Mouse (Mus musculus): ENCODE results near the gene Phgr1.

Gene Phgr1

DNA sequence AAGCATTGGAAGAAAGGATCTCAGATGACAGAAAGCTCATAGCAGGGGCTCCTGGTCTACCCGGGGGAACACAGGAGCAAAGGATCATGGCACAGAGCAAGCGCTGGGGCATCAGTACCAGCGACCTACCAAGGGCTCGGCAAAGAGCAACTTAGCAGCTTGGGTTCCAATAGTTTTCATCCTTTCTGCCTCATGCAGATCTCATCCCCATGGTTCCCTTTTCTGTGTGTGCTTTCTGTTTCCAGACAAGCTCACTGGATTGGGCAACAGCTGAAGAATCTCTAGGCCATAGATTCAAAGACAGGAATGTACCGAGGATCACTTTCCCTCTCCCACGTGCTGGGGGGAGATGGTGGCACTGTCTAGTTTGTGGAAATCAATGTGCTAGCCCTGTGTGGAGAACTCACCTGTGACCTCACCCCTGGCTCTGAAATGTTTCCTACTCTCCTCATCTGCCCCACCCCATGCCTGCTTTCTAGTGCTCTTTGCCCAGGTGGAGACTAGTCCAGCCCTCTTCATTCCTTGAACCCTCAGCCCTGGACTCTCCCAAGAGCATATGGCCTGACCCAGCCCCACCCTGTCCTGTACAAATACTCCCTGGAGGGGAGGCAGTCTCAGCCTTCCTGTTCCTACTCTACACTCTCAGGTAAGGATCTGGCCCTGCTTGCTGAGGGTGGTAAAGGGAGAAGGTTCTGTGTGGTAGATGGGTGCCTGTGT is at the start of gene Phgr1:
Phgr1 (plus strand) TSS at position 612 of the 717 bp plus-strand sequence.
- no peak for DNase-seq

DNA sequence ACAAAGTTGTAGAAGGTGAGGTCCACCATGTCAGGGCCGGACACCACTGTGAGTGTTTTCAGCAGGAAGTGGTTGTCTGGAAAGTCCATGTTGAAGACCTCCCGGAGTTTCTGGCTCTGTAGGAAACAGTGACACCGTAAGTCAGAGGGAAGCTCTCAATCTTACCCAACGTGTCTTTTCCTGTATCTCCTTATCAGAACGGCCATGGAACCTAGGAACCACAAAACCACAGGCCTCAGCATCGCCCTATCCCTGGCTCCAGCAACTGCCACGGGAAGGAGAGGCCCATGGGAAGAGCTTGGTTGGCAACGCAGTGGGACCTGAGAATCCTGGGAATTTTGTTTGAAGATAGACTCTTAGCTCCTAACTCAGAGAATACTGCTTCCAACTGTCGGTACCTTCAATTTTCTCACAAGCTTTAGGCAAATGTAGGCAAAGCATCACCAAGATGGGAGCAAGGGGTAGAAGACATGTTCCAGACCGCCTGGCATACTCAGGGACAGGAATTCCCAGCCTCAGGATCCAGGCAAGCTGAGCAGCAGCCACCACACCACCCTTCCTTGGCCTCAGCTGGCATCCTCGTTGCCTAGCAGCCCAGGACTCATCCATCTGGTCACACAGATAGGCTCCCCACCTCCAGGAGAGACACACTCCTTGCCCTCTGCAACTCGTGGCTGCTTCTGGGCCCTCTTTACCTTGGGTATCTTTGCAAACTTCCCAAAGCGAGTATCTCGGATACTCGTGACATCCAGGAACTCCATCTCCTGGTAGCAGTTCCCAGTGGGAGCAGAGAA is 48.7 kb upstream of the Phgr1 start:
- DNase-seq: no peak

DNA sequence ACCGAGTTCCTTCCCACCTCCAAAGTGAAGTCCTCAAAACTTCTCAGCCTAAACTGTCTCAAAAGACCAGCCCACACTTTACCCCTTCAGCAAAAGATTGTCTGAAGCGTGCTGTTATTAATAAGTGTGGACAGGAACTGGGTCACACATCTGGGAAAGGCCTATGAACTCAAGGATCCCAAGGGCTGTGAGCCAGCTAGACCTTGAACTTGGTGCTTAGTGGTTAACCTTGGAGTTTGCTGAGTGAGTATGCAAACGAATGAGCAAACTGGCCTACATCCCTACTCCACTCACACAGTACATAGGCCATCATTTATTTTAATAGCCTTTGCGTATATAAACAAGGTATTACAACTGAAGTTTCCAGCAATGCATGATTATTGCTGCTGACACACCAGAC is 47.1 kb upstream of the Phgr1 start:
- no peak for DNase-seq

DNA sequence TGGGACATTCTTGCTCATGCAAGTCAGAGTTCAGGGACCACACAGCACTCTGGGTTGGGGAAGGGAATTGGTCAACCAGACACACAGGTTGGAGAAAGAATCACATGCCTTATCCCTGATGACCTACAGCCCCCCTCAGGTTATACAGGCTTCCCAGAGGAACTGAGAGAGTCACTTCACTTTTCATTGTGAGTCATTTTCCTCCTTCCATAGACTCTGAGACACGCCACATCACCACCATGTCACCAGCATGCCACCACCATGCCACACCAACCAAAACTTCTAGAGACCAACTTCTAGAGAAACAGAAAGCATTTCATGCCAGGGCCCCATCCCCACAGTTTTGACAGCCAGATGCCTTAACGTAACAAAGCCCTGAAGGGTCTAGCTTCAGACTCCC is 45.7 kb upstream of the Phgr1 start:
- DNase-seq: no peak

DNA sequence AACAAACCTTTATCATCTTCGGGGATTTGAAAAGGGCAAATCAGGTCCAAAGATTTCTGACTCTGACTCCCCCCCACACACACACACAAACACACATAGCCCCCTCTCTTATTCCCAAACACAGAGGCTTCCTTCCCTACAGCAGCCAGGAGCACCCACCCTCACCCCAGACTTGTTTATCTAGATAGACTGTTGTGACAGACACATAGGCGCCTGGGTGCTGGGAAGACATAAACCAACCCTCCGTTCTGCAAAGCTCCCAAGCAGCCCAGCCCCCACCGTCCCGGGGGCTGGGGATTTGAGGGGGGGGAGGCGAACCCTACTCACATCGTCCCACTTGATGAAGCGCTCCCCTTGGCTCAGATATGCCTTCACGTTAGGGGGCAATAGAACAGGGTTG is 44.7 kb upstream of the Phgr1 start:
- DNase-seq: no peak

DNA sequence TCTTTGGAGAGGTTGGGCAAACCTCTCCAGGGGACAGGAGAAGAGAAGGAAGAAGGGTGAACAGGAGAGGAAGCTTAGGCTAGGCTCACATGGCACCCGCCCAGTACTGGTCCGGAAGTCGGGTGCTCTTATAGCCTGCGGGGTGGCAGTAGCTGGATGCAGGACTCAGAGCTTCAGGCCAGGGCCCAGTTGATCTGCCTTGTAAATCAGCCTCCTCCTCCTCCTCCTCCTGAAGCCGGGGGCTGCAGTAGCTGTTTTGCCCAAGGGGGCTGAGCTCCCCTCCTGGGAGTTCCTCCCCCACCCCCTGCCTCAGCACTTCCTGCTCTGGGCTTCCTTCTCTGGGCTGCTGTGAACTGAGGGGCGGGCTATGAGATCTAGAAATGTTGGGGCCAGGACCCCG is 44.2 kb upstream of the Phgr1 start, which contains the start of gene Plcb2:
Plcb2 (minus strand) TSS at position 102 of the 400 bp plus-strand sequence.
- DNase-seq: no peak

DNA sequence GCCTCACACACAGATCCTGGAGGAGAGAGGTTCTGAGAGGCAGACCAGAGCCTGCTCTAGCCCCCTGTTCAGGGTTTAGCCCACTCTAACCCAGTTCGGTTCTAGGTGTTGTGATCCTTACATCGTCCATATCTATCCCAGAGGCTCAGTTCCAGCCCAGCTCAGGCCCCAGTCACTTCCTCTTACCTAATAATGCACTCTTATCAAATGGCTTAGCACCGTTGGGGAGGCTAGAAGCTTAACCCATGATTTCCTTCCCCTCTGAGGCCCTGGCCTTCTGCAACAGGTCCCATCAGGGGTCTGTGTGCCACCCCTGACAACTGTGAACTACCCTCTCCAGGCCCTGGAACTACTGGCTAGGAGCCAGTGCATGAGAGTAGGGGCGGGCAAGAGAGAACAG is 43.4 kb upstream of the Phgr1 start:
- no peak for DNase-seq

DNA sequence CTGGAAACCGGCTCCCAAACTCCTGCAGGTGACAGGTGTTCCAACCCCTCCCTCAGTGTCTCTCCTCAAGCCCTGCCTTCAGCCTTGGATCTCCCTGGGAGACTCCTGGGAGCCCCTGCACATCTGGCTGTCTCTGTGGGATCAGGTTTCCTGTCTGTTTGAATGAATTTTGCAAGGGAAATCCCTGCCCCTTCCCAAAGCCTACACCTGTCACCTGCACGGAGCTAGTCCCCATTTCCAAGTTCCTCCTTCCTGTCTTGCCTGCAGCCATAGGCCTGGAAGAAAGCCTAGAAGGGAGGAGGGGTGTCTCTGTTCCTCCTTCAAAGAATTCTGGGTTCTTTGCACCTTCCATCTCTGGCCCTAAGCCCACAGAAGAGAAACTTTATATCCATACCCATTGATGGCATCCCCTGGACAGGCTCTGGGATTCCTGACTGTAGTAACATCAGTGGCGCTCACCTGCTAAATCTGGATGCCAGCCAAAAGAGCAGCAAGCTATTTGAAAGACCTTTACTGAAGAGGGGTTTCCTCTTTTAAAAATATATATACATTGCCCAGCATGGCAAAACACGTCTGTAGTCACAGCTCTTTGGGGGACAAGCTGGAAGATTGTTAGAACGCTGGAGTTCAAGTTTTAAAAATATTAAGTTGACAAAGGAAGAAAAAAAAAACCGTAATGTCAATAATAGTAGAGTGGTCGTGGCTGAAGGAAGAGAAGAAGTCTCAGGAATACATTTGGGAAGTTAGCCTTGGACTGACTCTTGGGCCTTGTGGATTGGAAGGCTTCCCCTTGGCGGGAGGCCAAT is 42.5 kb upstream of the Phgr1 start:
- DNase-seq: no peak

DNA sequence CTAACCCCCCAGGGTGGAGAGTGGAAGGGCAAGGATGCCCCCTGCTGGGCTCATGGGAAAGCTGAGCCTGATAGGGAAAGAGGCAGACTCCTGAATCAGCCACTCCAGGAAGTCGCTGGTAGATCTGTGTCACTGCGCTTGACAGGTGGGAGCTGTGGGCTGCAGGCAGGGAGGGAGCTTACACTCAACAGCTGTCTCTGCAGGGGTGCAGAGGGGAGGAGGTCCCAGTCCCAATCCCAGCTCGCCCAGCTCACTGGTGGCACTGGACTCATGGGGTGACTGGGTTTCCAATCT is 42.0 kb upstream of the Phgr1 start:
- DNase-seq: no peak

DNA sequence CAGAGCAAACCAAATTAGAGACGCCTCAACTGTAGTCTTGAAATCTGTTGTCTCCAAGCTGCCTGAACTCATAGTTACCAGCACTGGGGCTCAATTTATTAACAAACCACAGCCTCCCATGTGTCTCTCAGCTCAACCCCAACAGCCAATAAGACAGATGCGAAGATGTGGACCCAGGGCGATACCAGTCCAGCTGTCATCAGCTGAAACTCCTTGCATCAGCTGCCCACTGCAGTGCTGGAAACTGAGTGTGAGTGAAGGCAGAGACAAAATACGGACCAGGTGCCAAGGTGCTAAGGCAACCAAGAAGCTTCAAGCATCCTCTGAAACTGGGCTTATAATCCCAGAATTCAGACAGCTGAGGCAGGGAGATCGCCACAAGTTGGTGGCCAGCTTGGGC is 40.6 kb upstream of the Phgr1 start:
- no peak for DNase-seq

DNA sequence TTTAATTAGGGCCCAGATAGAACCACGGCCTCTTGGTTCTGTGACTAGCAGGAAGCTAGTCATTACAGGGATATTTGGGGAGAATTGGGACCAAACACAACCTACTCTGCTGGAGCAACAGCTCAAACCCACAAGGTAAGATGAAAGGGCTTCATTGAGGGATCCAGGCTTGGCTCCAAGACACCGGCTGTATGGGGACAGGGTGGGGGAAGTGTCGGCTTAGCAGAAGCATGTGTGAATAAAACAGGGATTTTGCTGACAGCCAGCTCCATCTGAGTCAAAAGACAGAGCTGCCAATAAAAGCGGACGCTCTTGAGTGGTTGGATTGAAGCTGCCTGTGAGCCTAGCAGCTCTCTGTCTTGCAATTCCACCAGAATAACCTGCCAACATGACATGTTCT is 39.2 kb upstream of the Phgr1 start:
- DNase-seq: no peak

DNA sequence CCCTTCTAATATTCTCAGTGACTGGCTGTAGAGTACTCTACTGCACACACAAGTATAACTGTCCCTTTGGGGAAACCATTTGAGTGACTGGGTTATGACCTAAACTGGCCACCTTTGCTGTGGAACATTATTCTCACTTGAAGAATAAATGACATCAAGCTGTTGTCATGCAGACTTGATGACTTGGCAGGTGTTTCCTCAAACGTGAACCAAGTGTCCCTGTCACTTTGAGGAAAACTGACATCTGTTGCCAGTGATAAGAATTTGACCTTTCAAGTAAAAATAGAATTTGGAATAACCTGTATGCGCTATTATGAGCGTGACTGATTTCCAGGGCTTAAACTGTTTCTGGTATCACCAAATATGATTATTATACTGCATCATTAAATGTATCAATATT is 32.2 kb upstream of the Phgr1 start:
- DNase-seq: no peak

DNA sequence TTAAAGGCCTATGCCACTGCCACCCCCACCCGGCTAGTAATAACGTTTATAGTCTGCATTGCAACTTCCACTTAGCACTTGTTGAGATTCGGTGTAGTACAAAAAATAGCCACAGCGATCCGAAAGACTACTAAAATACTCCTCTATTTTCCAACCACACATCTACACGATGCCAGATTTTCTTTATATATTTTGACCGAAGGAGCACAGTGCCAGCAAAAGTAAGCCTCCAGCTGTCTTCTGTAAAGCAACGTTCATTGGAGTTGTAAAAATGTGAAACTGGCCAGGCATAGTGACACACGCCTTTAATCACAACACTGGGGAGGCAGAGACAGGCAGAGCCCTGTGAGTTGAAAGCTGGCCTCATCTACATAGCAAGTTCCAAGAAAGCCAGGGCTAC is 31.4 kb upstream of the Phgr1 start:
- no peak for DNase-seq

DNA sequence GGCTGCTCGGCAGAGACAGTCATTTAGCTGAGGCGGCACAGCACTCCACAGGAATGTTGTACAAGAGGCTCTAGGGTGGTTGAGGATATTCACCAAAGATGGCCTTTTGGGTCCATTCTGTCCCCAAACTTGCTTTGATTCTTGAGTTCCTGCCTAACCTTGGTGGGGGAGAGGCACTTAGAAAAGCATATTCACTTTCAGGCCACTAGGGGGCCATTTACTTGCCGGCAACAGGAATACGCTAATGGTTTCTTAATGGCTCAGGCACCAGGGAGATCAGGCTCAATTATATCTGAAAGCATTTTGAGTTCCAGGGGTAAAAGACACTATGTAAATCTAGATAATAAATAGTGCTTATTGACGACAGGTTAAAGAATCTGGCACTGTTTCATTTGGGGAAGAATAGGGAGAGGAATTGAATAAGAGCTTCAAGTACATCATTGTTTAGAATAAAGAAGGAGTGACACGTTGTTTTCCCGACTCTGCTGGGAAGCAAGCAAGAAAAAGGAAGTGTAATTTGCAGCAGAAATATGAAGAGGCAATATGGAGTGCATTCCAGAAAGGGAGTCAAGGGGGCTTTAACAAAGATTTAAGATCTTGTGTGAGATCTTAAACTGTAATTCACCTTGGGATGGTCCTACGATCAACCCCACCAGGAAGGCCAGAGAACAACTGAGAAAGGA is 29.2 kb upstream of the Phgr1 start:
- DNase-seq: peak; percentile 53

DNA sequence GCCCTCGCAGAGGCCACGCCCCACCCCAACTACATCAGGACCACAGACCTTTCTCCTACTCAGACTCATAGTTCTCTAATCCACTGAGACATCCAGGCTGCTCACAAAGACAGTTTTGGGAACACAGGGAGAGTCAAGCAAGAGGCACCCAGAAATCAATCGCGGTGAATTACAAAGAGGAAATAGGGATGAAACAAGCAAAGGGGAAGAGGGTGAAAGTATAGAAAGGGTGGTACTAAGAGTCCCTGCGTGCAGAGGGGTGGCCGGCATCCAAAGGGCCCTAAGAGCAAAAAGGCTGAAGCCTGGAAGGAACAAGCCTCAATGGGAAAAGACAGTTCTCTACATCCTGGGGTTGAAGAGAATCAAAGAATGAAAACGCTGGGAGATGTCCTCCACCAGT is 27.9 kb upstream of the Phgr1 start:
- peak; percentile 5 for DNase-seq

DNA sequence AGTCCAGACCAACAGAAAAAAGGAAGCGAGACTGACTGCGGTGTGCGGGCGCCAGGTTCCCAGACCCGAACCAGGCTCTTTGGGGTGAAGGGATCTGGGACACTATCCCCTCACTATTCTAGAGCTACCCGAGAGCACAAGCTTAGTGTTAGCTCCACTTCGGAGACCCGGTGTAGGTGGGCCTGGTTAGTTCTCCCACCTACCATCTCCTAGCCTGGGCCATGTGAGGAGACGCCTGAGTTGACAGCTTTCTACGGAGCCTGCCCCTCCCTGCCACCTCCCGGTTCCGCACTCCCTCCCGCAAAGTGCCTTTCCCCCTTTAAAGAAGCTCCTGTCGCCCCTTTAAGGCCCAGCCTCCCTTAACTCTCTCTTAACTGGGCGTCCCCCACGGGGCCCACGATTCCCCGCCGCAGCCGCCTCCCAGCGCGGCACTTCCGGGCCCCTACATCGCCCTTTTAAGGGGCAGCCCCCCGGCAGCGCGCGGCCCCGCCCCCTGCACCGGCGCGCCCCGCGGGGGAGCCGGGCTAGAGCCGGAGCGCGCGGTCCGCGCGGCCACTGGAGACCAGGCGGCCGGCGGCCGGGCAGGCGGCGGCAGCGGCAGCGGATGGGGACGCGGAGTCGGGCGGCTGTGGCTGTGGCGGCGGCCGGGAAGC is 27.2 kb upstream of the Phgr1 start, which contains the start of gene Inafm2:
Inafm2 (plus strand) TSS at position 527 of the 653 bp plus-strand sequence.
- DNase-seq: peak; percentile 89

DNA sequence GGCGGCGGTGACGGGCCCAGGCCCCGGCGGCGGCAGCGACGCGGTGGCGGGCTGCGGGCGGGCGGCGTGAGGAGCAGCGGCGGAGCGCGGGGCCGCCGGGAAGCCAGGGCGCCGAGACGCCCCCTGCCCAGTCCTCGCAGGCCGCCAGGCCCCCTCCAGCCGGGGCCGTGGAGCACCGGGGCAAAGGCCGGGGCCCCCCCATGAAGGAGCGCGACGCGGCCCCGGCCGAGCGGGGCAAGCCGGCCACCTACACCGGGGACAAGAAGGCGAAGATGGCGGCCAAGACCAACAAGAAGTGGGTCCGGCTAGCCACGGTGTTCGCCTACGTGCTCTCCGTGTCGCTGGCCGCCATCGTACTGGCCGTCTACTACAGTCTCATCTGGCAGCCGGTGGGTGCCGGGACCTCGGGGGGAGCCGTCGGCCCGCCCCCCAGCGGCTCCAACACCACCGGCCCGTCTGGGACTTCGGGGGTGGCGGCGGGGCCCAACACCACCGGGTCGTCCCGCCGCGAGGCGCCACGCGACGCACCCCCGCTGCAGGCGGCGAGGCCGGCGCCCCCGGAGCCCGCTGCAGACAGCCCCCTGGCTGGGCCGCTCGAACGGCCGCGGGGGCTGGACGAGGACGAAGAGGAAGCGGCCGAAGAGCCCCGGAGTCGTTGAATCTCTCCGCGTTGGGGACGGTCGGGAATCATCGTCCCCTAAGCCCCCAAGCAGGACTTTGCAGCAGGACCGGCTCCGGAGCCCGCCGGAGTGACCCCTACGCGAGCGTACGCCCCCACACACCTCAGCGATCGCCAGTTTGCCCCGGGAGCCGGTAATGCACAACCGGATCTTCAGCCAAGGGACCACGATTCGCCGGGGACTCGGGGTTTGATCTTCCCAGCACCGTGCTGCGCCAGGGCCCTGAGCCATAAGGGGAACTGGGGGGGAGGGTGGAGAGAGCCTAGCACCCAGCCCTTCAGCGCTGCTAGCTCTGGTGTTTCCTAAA is 26.4 kb upstream of the Phgr1 start:
- DNase-seq: peak; percentile 53

DNA sequence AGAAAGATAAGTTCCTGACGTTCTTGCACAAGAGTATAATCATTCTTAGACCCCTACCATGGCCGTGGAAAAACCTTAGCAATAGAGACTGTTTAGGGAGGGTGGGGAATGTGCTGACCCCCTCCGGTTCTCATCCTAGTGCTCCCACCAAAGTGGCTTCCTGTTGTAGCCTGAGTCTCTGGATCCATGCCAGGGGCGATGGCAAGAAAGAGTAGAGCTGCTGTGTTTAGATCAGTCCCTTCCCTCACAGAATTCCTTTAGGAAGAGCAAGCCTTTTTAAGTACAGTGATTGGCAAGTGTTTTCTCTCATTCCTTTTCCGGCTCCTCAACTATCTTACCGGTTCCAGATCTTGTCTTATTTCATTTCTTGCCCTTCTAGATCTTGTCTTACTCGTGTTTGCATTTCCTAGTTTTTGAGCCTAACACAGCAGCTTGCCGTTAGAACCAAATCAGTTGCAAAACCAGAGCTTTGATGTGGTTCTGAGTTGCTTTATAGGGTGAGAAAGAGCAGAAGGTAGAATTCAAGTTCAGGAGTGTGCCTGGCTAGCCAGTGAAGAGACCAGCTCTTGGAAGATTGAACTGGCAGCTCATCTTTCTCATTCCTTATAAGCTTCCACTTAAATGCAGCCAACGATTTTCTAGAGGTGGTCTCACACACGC is 25.1 kb upstream of the Phgr1 start:
- peak; percentile 50 for DNase-seq

DNA sequence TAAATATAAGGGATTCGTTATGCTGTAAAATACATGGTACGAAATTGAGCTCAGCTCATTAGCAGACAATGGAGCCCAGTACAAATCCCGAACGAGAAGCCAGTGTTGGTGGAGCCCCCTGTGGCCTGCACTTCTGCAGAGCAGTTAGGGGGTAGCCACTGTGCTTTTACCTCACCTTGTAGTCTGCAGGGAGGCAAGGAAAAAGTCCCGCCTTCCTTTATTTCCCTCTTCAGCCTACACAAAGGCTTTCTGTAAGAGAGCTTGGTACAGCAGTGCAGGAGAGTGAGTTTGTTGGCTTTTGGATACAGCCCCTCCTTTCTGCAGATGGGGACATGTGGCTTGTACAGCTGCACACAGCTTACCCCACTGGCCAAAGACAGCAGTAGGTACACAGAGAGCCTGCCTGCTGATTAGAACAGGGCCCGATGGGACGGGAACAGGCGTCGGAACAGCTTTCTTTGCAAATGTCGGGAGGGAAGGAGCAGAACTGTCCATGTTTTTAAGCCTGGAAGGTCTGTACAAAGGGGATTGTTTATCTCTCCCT is 23.2 kb upstream of the Phgr1 start:
- no peak for DNase-seq

DNA sequence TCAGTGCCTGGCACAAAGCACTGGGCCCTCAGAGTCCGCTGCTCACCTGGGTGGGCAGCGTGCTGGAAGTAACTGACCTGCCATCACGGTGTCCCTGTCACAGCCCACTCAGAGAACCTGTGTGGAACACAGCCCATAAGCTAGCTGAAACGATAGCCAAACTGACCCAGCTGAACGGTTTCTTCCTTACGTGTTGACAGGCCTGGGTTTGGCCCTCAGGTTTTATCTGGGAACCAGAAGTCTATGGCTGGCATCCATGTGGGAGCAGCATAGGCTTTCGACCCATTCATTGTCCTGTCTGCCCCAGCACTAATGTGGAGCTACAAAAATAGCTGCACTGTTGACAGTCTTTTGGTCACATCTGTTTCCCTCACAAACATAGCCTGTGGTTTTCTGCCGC is 22.1 kb upstream of the Phgr1 start:
- no peak for DNase-seq

Data from cerebellum, adult 8-10 months (tissue).